Mouse (Mus musculus): ENCODE measurements at regions not wholly inside any gene's neighbourhood (a gene's known extent, or its start where the extent isn't known, plus 50 kb on each side); places are given as distances from the start of the nearest gene placed in this dataset.
"Not testable (repeated sequence)": the region's sequence is repeated elsewhere in the genome, so short reads cannot be mapped to it uniquely, and the experiment has no call there.

GRCm38 (mm10) chr12:23968968-23969367 is 128.1 kb downstream of the 9030624G23Rik start:
- H3K4me2 ChIP-seq (ENCODE audit: low read length) = peak overlapping the region; percentile 12; the same call in 1 of the 2 replicates
- H3K4me3 ChIP-seq (ENCODE audit: low read depth, low read length) = peak overlapping the region; percentile 14; the same call in 1 of the 2 replicates
- not testable (repeated sequence) for H3K27ac ChIP-seq (ENCODE audit: low read depth, low read length); H3K9ac ChIP-seq (ENCODE audit: low read length); H3K36me3 ChIP-seq (ENCODE audit: control insufficient read depth, insufficient read depth, low read length); DNase-seq (ENCODE audit: low spot score); H3K9me3 ChIP-seq (replicated peaks; ENCODE audit: control insufficient read depth, low read length); H3K27me3 ChIP-seq (replicated peaks; ENCODE audit: control insufficient read depth, insufficient read depth, low read length); H3K4me1 ChIP-seq (ENCODE audit: control insufficient read depth, insufficient read depth, low read length); ATAC-seq
- no CpG with 5 or more reads among the region's 44 CpGs for WGBS

Measured in forebrain, embryonic 14.5 days (tissue).